Mouse (Mus musculus) kidney, adult 18-20 months (tissue): ENCODE results near the gene Zfp280c.

Source experiments
- DNase-seq: peaks from one replicate; pipeline ENCODE4 v3.0.0; 2021

The Zfp280c gene

DNA sequence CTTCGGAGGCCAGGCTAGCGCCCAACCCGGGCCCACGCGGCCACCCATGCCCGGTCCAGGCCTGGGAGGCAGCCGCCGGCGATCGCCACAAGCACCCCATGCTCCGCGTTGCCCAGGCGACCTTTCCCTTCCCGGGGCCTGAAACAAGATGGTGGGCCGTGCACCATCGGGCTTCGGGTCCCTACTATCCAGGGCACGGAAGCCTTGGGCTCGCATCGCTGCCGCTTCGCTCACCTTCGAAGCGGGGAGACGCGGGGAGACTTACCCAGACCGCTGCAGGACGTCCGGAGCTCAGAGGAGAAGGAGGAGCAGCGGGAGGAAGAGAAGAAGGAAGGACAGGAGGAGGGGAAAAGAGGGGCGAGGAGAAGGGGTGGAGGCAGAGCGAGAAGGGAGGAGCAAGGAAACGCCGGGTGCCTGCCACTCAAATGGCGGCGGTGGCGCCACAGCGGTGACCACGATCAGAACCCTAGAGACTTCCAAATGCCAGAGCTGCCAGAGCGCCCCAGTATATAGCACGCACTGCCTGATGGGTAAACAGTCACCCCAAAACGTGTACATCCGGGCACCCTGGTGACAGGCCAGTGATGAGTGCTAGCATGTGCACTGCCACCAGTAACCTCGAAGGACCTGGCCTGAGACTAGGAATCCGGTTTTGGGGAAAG, at the start of gene Zfp280c:
Gene Zfp280c (minus strand): TSS at position 406 of the 662 bp plus-strand sequence.
- peak; percentile 73 for DNase-seq

- DNase-seq, result no peak
Measured at GRCm38 (mm10) chrX:48637032-48637431, 42.7 kb upstream of the Zfp280c start.

GRCm38 (mm10) chrX:48624054-48624420, 29.7 kb upstream of the Zfp280c start:
- DNase-seq, result no peak

DNA sequence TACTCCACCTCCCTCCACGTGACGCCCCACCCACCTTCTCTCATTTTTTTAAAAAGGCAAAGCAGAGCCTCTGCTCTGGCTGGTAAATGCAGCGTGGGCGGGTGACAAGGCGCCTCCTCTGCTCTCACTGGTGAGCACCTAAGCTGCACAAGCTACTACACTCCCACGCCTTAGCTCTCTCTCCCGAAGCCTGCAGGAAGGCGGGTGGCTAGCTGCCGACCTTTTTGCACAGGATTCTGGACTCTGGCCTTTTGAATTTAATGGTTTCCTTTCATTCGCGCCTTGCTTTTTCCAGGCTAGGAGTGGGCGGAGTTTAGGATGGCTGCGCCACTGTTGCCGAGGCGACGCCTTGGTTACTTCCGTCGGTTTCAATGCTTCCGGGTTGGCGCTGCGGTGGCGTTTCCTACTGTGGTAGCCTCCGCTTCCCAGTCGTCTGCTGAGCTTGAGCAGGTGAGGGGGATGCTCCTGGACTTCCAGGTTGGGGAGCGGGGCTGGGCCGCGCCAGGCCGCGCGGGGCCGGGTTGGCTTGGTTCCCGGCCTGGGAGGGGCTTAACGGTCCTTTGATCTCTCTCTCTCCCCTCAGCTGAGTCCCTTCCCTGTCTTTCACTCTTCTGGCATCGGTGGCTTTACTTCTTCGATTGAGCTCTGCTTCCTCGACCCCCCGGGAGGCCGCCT, 29.2 kb upstream of the Zfp280c start, which contains the start of gene Slc25a14:
Gene Slc25a14 (plus strand): TSS at position 35 of the 675 bp plus-strand sequence.
- peak; percentile 84 for DNase-seq

- DNase-seq, result no peak
Measured at GRCm38 (mm10) chrX:48623049-48623378, 28.7 kb upstream of the Zfp280c start.

- DNase-seq, result no peak
Measured at GRCm38 (mm10) chrX:48604872-48605271, 10.6 kb upstream of the Zfp280c start.

GRCm38 (mm10) chrX:48596906-48597305, 2.6 kb upstream of the Zfp280c start:
- no peak for DNase-seq

GRCm38 (mm10) chrX:48596053-48596452, 1.7 kb upstream of the Zfp280c start:
- DNase-seq, result no peak

- DNase-seq, result no peak
Measured at GRCm38 (mm10) chrX:48593721-48594098, 594 bp downstream of the Zfp280c start.

DNA sequence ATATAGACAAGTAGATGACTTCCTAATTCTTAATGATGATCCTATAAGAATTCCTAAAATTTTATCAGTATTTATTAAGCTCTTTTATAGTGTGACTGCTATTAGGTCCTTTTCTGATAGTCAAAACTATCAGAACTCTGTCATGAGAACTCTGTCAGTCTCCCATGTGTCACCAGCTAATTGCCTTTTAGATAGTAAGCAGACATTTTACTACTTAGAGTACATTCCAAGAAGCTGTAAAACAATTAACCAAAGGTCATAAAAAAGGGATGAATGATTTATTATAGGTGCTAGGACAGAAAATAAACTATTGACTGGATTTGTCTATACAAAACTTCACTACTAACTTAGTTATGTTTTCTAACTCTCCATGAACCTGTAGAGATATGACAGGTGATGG, 11.0 kb downstream of the Zfp280c start:
- no peak for DNase-seq

DNA sequence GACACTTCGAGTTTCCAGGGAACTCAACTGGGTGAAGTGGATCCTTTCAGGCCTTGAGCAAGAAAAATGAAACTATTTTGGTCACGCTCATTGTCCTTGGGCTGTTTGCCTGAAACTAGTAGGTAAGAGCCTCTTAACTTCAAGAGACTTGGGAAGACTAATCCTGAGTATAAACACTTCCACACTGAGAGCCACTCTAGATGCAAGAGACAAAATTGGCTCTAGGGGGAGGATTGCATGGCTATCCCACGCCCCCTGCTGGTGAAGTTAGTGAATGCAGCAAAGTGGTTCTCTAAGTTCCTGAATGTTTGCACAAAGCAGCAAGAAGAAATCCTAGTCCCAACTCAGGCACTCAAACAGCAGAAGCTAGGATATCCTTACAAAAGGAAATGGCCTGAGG, 62.1 kb downstream of the Zfp280c start:
- peak; percentile 77 for DNase-seq

DNA sequence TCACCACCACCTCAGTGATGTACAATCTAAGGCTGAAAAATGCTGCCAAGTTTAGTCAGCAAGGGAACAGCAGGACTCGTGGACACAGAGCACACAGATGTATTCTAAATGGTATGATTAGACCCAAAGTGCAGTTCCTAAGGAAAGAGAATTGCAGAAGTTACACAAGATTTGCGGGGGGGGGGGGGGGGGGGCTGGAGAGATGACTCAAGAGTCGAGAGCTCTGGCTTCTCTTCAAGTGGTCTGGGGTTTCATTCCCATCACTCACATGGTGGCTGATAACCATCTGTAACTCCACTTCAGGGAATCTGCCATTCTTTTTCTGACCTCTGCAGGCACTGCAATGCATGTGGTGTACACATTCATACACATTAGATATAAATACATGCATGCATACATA, 67.9 kb downstream of the Zfp280c start:
- no peak for DNase-seq

- DNase-seq, result no peak
Measured at GRCm38 (mm10) chrX:48525866-48526265, 68.4 kb downstream of the Zfp280c start.

DNA sequence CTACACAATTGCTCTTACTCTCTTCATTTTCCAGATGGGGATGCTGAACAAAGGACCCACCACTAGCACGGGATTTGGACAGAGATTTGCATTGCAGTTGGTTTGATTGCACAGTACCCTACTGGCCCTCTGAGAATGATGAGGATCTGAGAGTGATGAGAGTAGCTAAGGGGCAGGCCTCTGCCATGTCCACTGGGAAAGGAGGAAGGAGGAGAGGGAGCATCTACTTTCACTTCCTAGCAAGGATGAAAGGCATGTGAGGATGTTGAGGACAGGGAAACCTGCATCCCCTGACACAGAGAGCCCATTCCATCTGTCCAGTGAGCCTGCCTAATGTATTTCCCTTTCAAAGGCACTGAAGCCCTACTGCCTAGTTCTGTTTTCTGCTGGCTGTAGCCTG, 69.0 kb downstream of the Zfp280c start:
- DNase-seq, result no peak

- no peak for DNase-seq
Measured at GRCm38 (mm10) chrX:48523512-48523911, 70.8 kb downstream of the Zfp280c start.

DNA sequence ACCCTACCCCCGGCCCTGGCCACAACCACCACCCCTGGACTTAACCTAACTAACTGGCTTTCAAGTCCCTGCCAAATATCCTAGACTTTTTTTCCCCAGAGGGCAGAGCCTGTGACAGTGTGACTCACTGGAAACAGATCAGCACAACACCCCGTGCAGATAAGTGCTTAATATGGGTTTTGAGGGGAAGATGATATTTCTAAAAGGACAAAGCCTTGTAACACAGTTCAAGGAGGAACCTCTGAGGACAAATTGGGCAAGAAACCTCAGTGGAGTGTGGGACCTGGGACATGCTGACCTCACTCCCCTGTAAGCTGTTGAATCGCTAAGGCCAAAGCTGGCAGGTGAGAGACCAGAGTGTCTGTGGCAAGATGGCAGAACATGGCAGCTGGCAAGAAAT, 72.7 kb downstream of the Zfp280c start:
- DNase-seq, result no peak

GRCm38 (mm10) chrX:48519549-48520085, 74.7 kb downstream of the Zfp280c start:
- no peak for DNase-seq

DNA sequence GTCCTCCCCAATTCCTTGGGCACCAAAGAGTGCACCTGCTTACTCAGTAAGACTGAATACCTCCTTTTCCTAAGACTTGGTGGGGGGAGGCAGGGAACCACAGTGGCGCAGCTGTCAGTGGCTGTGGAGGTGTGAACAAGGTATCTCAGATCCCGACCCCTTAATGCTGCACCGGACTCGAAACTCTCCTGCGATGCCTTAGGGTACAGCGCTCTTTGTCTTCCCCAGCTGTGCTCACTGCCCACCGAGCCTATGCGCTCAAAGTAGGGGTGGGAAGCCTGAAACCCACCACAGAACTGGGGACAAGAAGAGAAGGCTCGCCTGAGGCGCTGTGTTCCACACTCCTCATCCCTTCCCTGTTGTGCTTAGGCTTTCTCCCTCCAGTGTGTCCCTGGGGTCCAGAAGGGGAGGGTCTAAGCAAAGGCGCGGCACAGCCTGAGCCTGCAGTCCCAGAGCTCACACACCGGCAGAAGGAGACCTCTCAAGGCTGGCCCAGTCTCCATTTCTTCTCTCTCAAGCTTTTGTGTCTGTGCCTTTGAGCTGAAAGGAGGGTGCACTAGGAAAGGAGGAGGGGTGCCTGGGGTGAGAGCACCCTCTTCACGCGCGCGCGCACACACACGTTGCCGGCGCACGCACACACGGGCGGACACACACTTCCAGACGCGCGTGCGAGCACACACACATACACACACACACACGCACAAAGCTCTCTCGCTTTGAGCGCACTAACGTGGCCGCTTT, 75.3 kb downstream of the Zfp280c start, which contains the start of gene Rab33a:
Gene Rab33a (plus strand): TSS at position 478 of the 741 bp plus-strand sequence.
- DNase-seq, result no peak

DNA sequence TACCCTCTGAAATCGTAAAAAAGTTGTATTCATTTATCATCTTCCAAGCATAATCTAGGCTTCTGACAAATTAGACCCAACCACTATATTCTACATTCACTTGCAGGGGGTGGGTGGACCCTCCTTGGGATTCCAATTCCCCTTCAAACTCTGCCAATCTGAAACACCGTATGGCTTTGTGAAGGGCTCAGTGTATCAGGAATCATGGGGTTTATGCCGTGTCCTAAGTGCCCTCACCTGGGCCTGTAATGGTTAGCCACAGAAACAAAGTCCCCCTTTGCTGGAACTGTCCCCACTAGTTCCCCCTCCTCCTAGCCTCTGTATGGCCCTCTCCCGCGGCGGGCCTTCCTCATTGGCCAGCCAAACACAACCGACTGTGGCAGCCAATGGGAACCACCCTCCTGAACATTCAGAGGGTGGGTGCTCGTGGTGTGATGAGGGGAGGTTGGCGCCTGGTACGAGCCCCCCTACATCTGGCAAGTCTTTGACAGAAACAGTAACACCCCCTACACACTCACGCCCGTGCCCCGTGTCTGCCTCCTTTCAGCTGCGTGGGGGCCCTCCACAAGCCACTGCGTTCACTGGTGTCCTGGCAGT, 76.0 kb downstream of the Zfp280c start:
- DNase-seq, result no peak

- no peak for DNase-seq
Measured at GRCm38 (mm10) chrX:48513824-48514223, 80.5 kb downstream of the Zfp280c start.

- DNase-seq, result peak; percentile 89
Measured at GRCm38 (mm10) chrX:48513166-48513807, 81.0 kb downstream of the Zfp280c start, which contains the start of gene Aifm1. Gene Aifm1, minus strand, starts transcription at chrX:48513563.

DNA sequence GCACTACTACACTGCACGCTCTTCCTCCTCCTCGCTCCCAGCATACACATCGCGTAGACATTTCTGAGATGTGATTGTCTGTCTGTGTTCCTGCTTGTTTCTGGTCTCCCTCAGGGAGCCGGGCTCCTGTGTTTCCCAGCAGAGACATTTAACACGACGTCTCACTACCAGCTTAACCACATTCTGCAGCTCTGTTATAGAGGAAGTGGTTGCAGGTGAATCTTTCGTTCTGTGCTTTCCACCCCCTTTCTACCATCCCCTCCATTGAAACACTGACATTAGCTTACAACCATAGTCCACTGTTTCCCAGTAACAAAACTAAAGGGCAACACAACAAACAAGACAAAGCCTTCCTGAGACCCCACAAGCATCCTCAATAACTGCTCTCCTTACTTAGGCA, 100.5 kb downstream of the Zfp280c start:
- no peak for DNase-seq
